Mouse (Mus musculus) lung, embryonic 14.5 days (tissue): ENCODE measurements around the gene Podn. TPM values are rescaled to one million over a fixed set of nuclear protein-coding genes. Genes with fewer than 3 reads are reported as not detected.

Source experiments
- ATAC-seq: fragments of 200-750 bp; cut with Nextera tagmentation; 2 replicates; pipeline ENCODE4 v1.8.0; 2017; ENCODE audit warnings: mild to moderate bottlenecking, moderate TSS enrichment, moderate library complexity; ENCODE audit not compliant: insufficient read depth
- DNase-seq: peaks from one replicate; pipeline ENCODE4 v3.0.0-alpha.2; 2015
- H3K27ac ChIP-seq: fragments of 300-500 bp; sonication (generic); 2 replicates; pipeline ENCODE4 v1.5.1; 2014; ENCODE audit warnings: low read depth, mild to moderate bottlenecking, moderate library complexity
- H3K27me3 ChIP-seq: fragments of 300-500 bp; sonication (generic); 2 replicates; pipeline ENCODE4 v1.6.1; 2014; ENCODE audit warnings: low read length, control low read depth; ENCODE audit not compliant: insufficient read depth
- H3K36me3 ChIP-seq: fragments of 300-500 bp; sonication (generic); 2 replicates; pipeline ENCODE4 v1.6.1; 2014; ENCODE audit warnings: control low read depth; ENCODE audit not compliant: insufficient read depth
- H3K4me1 ChIP-seq: fragments of 300-500 bp; sonication (generic); 2 replicates; pipeline ENCODE4 v1.6.1; 2014; ENCODE audit warnings: antibody characterized with exemption, control low read depth; ENCODE audit not compliant: insufficient read depth
- H3K4me2 ChIP-seq: fragments of 300-500 bp; sonication (generic); 2 replicates; pipeline ENCODE4 v1.6.1; 2014; ENCODE audit warnings: mild to moderate bottlenecking
- H3K4me3 ChIP-seq: fragments of 300-500 bp; sonication (generic); 2 replicates; pipeline ENCODE4 v1.5.1; 2014; ENCODE audit warnings: low read depth, low read length
- H3K9ac ChIP-seq: fragments of 300-500 bp; sonication (generic); 2 replicates; pipeline ENCODE4 v1.6.1; 2014
- H3K9me3 ChIP-seq: fragments of 300-500 bp; sonication (generic); 2 replicates; pipeline ENCODE4 v1.6.1; 2016; ENCODE audit warnings: low read depth, low read length, control low read depth
- CTCF ChIP-seq: IDR thresholded peaks from 2 replicates; pipeline ENCODE4 v1.5.1; 2016; ENCODE audit warnings: antibody characterized with exemption, low read depth
- whole genome bisulfite sequencing: fragments of 180-500 bp; shearing (Covaris S2); extraction: QIAGEN DNeasy Blood & Tissue Kit; methylation state at CpG from one replicate; pipeline ENCODE4 v1.1.7; 2014; 5-methylcytosine and 5-hydroxymethylcytosine counted together
- polyA plus RNA-seq: library from polyadenylated mRNA; unstranded; fragments of >200 nt; fragmentation: Nextera tagmentation; extraction: Ambion mirVana; gene quantifications from 2 replicates; pipeline ENCODE4 v1.2.1, GENCODE M21; 2014

Podn gene
- polyA plus RNA-seq, 1 experiment from 2014 or later, result 3.5 TPM

DNA sequence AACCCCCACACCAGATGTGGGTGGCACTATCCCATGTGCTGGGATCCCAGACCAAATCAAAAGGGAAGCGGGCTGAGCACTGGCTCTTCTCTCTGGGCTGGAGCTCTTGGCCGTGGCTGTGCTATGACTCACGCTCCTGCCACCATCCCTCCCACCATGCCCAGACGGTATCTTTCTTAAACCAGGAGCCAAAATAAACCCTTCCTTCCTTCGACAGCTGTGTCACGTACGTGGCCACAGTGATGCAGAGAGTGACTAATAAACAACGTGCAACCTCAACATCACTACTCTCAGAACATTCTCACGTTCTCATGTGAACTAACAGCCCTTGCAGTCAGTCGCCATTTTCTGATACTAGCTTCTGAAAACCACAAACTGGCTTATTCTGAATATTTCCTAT lies 38.1 kb downstream of the Podn start:
- ATAC-seq, result peak; percentile 55; the same call in 1 of the 2 replicates
- no peaks in the 10 kb centered on the region for H3K27me3 ChIP-seq
- H3K36me3 ChIP-seq, result peaks cover 73% of the 10 kb centered on the region
- H3K27ac ChIP-seq, result no peak overlapping the region
- peak; percentile 49 for DNase-seq
- WGBS, result 40% methylated on average over 10 of the region's 10 CpGs
- H3K9me3 ChIP-seq, result no peaks in the 10 kb centered on the region
- no peak overlapping the region for H3K9ac ChIP-seq
- no peak overlapping the region for H3K4me2 ChIP-seq
- no peaks in the 10 kb centered on the region for H3K4me1 ChIP-seq
- TF ChIP-seq CTCF, result no peak
- H3K4me3 ChIP-seq, result no peak overlapping the region

DNA sequence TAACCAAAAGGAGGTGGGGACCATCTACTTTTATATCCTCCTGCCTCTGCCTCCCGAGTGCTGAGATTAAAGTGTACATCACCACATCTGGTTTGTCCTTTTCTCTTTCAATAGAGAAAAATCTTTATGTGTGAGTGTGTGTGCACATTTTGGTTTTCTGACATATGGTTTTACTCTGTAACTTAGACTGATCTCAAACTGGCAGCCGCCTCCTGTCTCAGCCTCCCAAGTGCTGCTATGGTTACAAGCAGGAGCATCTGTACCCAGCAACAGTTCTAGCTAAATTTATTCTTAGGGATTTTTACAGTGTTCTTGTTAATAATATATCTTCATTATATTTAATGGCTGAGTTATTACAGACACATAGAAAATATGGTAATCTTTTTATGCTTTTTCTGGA lies 39.0 kb downstream of the Podn start:
- Histone ChIP-seq H3K4me2 (no peak overlapping the region), H3K27ac (no peak overlapping the region), H3K36me3 (peaks cover 72% of the 10 kb centered on the region), H3K4me1 (no peaks in the 10 kb centered on the region), H3K9ac (no peak overlapping the region), H3K9me3 (no peaks in the 10 kb centered on the region), H3K27me3 (no peaks in the 10 kb centered on the region), H3K4me3 (no peak overlapping the region)
- TF ChIP-seq CTCF, result no peak
- DNase-seq, result no peak
- 88% methylated on average over 2 of the region's 2 CpGs for WGBS
- ATAC-seq, result no peak

GRCm38 (mm10) chr4:108055873-108056272 lies 40.4 kb downstream of the Podn start:
- H3K4me2 ChIP-seq, result no peak overlapping the region
- peaks cover 74% of the 10 kb centered on the region for H3K36me3 ChIP-seq
- H3K9me3 ChIP-seq, result no peaks in the 10 kb centered on the region
- TF ChIP-seq CTCF, result no peak
- 60% methylated on average over 10 of the region's 10 CpGs for WGBS
- DNase-seq (peak; percentile 81), ATAC-seq (peak; percentile 85; the same call in 1 of the 2 replicates)
- peak overlapping the region; percentile 20; the same call in 1 of the 2 replicates for H3K27ac ChIP-seq
- H3K4me3 ChIP-seq, result no peak overlapping the region
- H3K27me3 ChIP-seq, result no peaks in the 10 kb centered on the region
- H3K9ac ChIP-seq, result no peak overlapping the region
- H3K4me1 ChIP-seq, result no peaks in the 10 kb centered on the region

DNA sequence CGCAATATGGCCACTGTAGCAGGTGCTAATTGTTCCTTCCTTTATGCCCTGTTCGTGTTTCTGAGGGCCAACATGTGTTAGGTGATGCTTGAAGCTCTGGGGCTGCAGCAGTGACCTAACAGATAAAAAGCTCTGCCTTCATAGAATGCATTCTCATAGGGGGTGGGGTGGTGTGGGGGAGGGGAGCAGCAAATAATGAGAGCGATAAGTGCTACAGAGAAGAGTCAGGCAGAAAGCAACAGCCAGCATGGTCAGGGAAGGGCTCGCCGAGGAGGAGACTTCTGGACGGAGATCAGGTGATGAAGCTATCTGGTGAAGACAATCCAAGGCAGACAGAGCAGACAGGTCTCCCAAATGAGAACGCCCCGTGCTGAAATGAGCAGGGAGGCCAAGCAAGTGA lies 43.6 kb downstream of the Podn start:
- DNase-seq, result no peak
- no peaks in the 10 kb centered on the region for H3K9me3 ChIP-seq
- ATAC-seq, result no peak
- TF ChIP-seq CTCF, result no peak
- no peaks in the 10 kb centered on the region for H3K4me1 ChIP-seq
- no peak overlapping the region for H3K27ac ChIP-seq
- H3K4me3 ChIP-seq, result no peak overlapping the region
- WGBS, result 73% methylated on average over 8 of the region's 8 CpGs
- no peak overlapping the region for H3K4me2 ChIP-seq
- H3K27me3 ChIP-seq, result no peaks in the 10 kb centered on the region
- H3K9ac ChIP-seq, result no peak overlapping the region
- H3K36me3 ChIP-seq, result peaks cover 76% of the 10 kb centered on the region

GRCm38 (mm10) chr4:108051687-108052274 lies 44.5 kb downstream of the Podn start:
- H3K4me3 ChIP-seq, result no peak overlapping the region
- no peak overlapping the region for H3K4me2 ChIP-seq
- no peaks in the 10 kb centered on the region for H3K4me1 ChIP-seq
- ATAC-seq (no peak), DNase-seq (no peak)
- TF ChIP-seq CTCF, result no peak
- H3K27ac ChIP-seq, result no peak overlapping the region
- H3K27me3 ChIP-seq, result no peaks in the 10 kb centered on the region
- H3K9me3 ChIP-seq, result no peaks in the 10 kb centered on the region
- WGBS, result 81% methylated on average over 10 of the region's 10 CpGs
- peaks cover 82% of the 10 kb centered on the region for H3K36me3 ChIP-seq
- no peak overlapping the region for H3K9ac ChIP-seq

GRCm38 (mm10) chr4:108046136-108046535 lies 50.1 kb downstream of the Podn start:
- no peak for ATAC-seq
- no peaks in the 10 kb centered on the region for H3K4me1 ChIP-seq
- H3K27ac ChIP-seq, result no peak overlapping the region
- H3K4me2 ChIP-seq, result no peak overlapping the region
- TF ChIP-seq CTCF, result no peak
- H3K4me3 ChIP-seq, result no peak overlapping the region
- H3K9me3 ChIP-seq, result no peaks in the 10 kb centered on the region
- H3K9ac ChIP-seq, result no peak overlapping the region
- H3K36me3 ChIP-seq, result peaks cover 58% of the 10 kb centered on the region
- WGBS, result 78% methylated on average over 8 of the region's 8 CpGs
- no peak for DNase-seq
- H3K27me3 ChIP-seq, result no peaks in the 10 kb centered on the region

DNA sequence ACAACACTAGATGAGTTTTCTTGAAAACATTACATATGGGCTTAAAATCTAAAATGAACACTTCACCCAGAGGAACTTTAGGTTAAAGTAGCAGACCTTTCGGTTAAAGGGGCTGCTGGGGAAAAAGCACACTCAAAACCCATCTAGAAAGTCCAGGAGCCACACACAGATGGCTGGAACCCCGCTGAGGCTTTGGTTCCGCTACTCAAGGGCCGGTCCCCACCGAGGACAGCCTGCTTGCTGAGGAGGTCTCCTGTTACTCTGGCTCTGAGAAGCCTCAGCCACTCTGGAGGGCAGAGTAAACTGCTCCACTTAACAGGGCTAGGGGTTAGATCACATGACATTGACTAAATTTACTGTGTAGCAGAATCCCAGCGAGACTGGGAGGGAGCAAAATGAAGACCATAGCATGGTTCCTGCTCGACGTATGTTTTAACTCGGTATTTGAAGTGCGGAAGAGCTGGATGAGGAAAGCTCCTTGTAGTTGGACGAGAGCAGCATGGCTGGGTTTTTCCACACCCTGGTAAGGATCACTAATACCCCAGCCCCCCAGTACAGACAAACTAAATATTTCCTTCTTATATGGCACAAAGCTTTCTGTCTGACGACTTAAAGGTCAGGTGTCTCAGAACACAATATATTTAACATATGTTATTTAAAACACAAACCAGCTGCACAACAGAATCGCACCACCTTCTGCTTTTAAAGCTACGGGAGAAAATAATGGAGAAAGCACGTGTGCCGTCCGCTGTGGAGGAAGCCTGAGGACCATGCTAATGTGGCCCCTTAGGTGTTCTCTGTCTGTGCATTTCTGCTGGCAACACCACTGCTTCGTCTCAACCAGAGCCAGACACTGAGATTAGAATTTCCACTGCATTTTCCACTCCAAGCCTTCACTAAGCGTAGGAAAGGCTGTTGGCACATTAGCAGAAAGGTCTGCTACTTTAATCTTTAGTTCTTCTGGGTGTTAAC lies 50.8 kb downstream of the Podn start:
- no peak overlapping the region for H3K4me2 ChIP-seq
- H3K36me3 ChIP-seq, result peaks cover 51% of the 10 kb centered on the region
- H3K4me1 ChIP-seq, result no peaks in the 10 kb centered on the region
- no peak for TF ChIP-seq CTCF
- ATAC-seq, result no peak
- H3K9me3 ChIP-seq, result no peaks in the 10 kb centered on the region
- no peak overlapping the region for H3K27ac ChIP-seq
- no peak for DNase-seq
- H3K4me3 ChIP-seq, result no peak overlapping the region
- H3K27me3 ChIP-seq, result no peaks in the 10 kb centered on the region
- no peak overlapping the region for H3K9ac ChIP-seq
- WGBS, result 69% methylated on average over 19 of the region's 19 CpGs
